Mouse (Mus musculus): ENCODE measurements around the gene Rbm7.
A peak's percentile ranks its signal among the peaks of the same experiment; 100 is the strongest.
"Not testable (repeated sequence)": the region's sequence is repeated elsewhere in the genome, so short reads cannot be mapped to it uniquely, and the experiment has no call there.

Rbm7 gene

GRCm38 (mm10) chr9:48480411-48481213, 14.5 kb downstream of the Rbm7 start, which contains the start of gene Rexo2:
TSS of gene Rexo2 (minus strand) at chr9:48480623.
- DNase-seq (ENCODE audit: low read depth, low spot score): peak; percentile 91

- DNase-seq (ENCODE audit: low read depth, low spot score): no peak
Measured at GRCm38 (mm10) chr9:48479838-48480410, 15.2 kb downstream of the Rbm7 start.

GRCm38 (mm10) chr9:48478808-48479207, 16.3 kb downstream of the Rbm7 start:
- DNase-seq (ENCODE audit: low read depth, low spot score): no peak

- no peak for DNase-seq (ENCODE audit: low read depth, low spot score)
Measured at GRCm38 (mm10) chr9:48476236-48477165, 18.6 kb downstream of the Rbm7 start.

GRCm38 (mm10) chr9:48474367-48474766, 20.7 kb downstream of the Rbm7 start:
- DNase-seq (ENCODE audit: low read depth, low spot score): no peak

- DNase-seq (ENCODE audit: low read depth, low spot score): no peak
Measured at GRCm38 (mm10) chr9:48473131-48473530, 22.0 kb downstream of the Rbm7 start.

- DNase-seq (ENCODE audit: low read depth, low spot score): no peak
Measured at GRCm38 (mm10) chr9:48472441-48473025, 22.6 kb downstream of the Rbm7 start.

GRCm38 (mm10) chr9:48467471-48467870, 27.6 kb downstream of the Rbm7 start:
- DNase-seq (ENCODE audit: low read depth, low spot score): not testable (repeated sequence)

- peak; percentile 57 for DNase-seq (ENCODE audit: low read depth, low spot score)
Measured at GRCm38 (mm10) chr9:48466804-48467203, 28.3 kb downstream of the Rbm7 start.

- DNase-seq (ENCODE audit: low read depth, low spot score): no peak
Measured at GRCm38 (mm10) chr9:48465671-48466070, 29.4 kb downstream of the Rbm7 start.

- DNase-seq (ENCODE audit: low read depth, low spot score): no peak
Measured at GRCm38 (mm10) chr9:48461545-48461944, 33.6 kb downstream of the Rbm7 start.

GRCm38 (mm10) chr9:48460720-48461119, 34.4 kb downstream of the Rbm7 start:
- DNase-seq (ENCODE audit: low read depth, low spot score): no peak

- no peak for DNase-seq (ENCODE audit: low read depth, low spot score)
Measured at GRCm38 (mm10) chr9:48459391-48459790, 35.7 kb downstream of the Rbm7 start.

GRCm38 (mm10) chr9:48458879-48459278, 36.2 kb downstream of the Rbm7 start:
- no peak for DNase-seq (ENCODE audit: low read depth, low spot score)

GRCm38 (mm10) chr9:48455961-48456360, 39.1 kb downstream of the Rbm7 start:
- no peak for DNase-seq (ENCODE audit: low read depth, low spot score)

GRCm38 (mm10) chr9:48450066-48450465, 45.0 kb downstream of the Rbm7 start:
- no peak for DNase-seq (ENCODE audit: low read depth, low spot score)

GRCm38 (mm10) chr9:48447783-48448209, 47.3 kb downstream of the Rbm7 start:
- peak; percentile 41 for DNase-seq (ENCODE audit: low read depth, low spot score)

- DNase-seq (ENCODE audit: low read depth, low spot score): no peak
Measured at GRCm38 (mm10) chr9:48444821-48445220, 50.3 kb downstream of the Rbm7 start.

GRCm38 (mm10) chr9:48443873-48444272, 51.2 kb downstream of the Rbm7 start:
- DNase-seq (ENCODE audit: low read depth, low spot score): no peak
